Mouse (Mus musculus) 3T3-L1 (cell line): Measurements from ENCODE around the gene Tmem109.

Experiments used
- DNase-seq: peaks from one replicate; pipeline ENCODE4 v3.0.0-alpha.2; 2015; ENCODE audit warnings: low read depth, low spot score

The Tmem109 gene

DNA sequence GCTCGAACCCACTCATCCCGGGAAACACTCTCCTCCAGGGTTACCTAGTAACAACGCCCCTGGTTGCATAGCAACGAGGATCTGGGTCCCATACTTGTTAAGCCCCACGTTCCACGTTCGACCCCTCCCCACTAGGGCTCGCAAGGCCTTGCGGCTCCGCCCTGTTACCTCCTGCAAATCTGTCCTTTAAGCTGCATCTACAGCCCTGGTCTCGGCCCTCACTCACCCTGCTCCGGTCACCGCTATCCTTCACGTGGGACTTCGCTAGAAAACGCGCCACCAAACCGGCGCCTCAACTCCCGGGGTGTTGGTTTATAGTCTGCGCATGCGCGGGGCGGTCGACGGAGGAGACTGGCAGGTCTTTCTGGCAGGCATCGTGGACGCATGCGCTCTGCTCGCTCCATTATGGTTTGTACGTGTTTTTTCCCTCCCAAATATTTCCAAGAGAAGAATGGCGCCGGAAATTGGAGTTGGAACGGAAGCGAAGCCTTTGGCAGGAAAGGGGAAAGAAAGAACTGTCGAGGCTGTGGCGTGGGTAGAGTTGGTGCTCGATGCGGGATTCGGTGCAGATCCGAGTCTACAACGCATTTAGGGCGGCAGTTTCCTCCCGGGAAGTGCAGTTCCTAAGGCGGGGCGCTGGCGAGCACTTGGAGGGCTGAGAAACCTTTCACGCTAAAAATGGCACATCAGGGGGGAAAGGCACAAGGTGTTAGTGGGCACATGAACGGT lies at the start of gene Tmem109:
TSS of gene Tmem109 (minus strand) at position 576 of the 729 bp plus-strand sequence.
- peak; percentile 99 for DNase-seq

DNA sequence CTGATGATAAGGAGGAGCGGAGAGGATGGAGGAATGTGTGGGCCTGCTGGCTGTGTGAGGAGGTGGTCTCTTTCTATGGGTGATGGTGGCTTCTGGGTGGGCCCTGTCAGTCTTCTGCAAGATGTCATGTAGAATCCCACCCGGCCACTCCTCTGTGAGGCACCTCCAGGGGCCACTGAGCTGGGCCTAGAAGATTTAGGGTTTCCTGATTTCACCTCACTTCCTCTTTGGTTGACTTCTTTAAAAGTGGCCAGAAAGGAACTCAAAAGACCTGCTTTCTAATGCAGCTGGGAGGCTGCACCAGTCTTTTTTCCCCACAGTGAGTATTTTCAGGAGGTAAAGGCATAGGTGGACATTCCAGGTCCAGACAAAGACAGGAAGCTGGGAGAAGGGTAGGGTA lies 48.8 kb upstream of the Tmem109 start:
- no peak for DNase-seq

DNA sequence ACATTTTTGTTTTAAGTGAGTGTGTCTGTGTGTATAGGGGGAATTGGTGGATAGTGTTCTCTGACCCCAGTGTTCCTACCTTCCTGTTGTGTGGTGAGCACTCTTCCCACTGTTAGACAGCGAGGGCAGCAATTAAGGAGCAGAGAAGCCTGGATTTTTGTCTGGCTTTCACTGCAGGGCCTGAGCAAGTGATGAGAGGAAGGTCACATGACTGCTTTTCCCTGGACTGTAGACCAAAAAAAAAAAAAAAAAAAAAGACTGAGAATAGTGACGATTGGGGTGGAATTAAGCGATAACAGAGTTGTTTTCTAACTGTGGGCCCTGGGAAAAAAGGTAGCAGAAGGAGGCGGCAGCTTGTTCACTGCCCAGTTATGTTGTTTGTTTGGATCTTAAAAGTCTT lies 44.9 kb upstream of the Tmem109 start:
- no peak for DNase-seq

DNA sequence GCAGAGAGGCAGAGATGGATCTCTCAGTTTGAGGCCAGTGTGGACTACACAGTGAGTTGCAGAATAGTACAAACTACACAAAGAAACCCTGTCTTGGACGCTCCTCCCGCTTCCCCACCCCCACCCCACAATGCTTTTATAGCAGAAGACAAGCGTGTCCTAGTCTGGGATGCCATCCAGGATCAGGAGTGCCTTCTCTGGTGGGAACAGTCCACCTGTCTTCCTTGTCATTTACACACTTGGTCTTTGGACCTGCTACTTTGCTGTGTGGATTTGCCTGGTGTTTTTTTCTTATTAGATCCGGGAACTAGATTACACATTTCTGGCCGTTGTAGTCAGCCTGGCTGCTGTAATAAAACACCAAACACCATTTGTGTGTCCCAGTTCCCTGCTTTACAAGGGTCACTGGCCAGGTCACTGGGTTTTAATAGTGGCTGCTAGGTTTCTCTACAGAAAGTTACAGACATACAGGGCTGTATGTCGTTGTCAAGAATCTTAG lies 44.4 kb upstream of the Tmem109 start:
- DNase-seq = no peak

DNA sequence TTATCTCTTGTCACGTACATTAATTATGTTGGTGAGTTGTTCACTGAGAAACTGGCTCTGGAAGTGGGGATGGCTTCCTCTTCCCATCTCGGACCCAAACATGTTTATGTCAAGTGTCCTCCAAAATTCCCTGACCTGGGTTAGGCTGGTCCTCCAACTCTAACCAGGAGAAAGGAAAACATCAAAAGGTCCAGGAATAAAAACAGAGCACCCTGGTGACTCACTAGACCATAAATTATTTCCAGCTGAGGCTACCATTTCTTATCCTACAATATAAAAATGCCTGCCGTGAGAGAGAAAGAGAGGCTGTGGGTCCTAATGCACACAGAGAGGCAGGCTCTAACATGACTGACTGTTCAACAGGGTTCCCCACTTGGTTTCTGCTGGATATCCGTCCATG lies 42.4 kb upstream of the Tmem109 start:
- peak; percentile 71 for DNase-seq

DNA sequence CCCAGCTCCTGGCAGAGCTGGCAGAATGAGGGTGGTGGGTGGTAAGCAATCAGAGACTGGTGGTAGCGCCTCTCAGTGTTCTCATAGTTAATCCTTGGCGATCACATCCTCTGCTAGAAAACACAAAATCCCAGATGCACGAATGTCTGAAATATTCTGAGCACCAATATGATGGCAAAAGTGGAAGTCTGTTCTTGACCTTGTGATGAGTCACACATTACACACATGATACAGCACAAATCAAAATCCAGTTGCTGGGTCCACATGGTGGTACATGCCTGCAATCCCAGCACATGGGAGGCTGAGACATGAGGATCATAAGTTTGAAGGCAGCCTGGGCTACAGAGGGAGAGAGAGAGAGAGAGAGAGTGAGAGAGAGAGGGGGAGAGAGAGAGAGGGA lies 39.3 kb upstream of the Tmem109 start:
- peak; percentile 52 for DNase-seq

DNA sequence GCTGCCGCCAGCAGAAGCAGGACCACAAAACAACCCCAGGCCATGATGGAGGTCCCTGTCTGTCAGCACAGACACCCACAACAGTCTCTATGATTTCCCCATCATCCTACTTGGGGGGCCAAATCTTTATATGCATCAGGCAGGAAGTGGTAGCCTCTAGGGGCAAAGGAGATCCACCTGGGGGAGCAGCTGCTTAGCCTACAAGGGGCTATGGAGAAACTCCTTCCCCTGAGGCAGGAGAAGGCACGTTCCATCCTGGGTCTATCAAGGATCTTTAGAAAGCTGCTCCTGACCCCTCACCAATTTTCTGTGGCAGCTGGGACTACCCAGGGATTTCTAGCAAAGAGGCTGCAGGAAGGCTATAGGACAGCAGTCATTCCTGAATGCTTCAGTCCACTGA lies 38.7 kb upstream of the Tmem109 start, which contains the start of gene Zp1:
TSS of gene Zp1 (minus strand) at position 101 of the 400 bp plus-strand sequence.
- no peak for DNase-seq

DNA sequence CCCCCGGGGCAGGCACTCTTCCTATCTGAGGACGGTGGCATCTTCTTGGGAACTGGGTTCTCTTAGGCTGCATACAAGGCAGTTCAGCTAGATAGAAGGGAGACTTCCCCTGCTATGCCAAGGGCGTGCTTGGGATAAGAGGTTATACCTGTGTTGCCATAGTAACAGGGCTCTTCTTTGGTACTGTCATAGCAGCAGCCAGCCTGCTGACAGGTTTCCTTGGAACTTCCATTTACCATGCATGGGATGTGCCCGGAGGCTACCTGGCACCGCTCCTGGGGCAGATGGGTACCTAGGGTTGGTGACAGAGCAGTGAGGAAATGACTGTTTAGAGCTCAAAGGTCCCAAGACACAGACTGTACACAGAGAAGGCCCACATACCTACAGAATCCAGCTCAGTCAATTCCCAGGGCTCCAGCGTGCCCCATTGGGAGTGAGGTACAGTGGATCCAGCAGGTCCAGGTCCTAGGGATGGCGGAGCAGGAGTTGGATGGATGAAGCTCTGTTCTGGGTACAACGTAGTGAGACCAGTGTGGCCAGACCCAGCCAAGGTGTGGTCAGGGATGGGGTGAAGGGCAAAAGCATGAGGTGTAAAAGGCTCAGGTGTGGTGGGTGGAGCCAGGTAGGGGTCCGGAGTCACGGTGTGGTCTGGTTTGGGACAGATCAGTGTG lies 36.7 kb upstream of the Tmem109 start:
- no peak for DNase-seq

DNA sequence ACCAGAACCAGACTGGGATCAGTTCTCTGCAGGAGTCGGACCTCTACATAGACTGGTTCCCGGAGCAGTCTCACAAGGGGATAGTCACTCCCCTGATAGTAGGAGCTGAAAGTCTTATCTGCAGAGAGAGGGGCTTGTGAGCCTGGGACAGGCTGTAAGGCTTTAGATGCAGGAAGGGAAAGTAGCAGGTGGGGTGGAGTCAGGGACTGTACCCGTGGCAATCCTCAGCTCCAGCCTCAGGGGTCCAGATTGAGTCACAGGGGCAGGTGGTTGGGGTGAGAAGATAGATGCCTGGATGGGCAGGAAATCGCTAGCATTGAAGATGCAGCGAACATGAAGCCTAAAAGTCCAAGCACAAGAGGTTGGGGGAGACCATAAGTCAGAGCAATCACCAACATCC lies 34.7 kb upstream of the Tmem109 start:
- DNase-seq = no peak

DNA sequence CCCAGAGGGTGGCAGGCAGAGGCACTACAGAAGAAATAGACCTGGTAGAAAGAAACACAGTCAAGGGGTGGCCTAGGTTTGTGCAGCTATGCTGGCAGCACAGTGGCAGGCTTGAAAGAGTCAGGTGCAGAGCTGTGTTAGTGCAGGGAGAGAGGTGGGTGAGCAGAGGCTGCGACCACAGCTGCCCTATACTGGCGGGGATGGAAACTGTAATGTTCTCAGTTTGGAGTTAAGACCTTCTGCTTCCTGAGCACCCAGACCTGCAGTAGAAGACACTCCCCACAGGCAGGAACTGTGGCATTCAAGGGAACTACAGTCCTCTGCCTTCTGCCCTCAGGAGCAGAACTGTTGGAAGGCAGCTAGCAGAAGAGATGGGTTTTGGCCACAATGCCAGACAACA lies 33.1 kb upstream of the Tmem109 start:
- no peak for DNase-seq

DNA sequence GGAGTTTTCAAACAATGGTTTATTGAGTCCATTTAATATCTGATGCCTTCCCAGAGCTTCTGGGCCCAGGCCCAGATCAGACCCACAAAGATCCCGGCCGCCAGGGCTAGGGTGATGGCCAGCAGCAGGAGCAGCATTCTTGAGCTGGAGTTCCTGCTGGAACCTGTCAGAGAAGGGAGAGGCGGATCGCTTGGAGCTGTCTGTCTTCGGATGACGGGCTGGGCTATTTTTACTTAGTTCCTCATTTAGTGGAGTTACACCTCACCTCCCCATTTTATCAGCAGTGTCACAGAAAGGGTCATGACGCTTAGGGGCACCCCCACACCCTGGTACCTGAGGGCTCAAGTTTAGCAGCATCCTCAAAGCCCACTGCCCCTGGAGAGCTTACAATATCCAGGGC lies 32.5 kb upstream of the Tmem109 start:
- DNase-seq = no peak

DNA sequence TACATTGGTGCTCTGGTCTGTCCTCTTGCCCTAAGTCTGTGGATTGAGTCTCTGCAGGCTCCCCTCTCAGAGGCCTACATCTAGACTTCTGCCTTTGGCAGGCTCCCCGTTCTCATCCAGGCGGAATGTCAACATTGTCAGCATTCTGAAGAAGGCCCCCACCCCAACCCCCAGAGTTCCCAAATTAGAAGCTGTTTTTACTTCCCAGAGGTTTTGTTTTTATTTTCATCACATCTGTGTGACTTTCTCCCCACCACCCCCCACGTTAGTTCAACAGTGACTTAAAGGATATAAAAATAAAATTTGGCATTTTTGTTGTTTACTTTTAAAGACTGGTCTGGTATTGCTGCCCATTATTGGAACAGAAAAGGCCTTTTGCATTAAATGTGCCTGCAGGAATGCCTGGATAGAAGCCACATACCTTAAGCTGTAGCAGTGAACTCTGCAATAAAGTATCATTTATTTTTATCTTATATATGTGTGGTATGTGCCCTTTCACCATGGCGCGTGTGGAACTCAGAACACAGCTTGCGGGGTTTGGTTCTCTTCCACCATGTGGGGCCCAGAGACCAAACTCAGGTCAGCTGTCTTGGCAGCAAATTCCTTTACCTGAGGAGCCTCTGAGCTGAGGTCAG lies 27.4 kb upstream of the Tmem109 start:
- no peak for DNase-seq

DNA sequence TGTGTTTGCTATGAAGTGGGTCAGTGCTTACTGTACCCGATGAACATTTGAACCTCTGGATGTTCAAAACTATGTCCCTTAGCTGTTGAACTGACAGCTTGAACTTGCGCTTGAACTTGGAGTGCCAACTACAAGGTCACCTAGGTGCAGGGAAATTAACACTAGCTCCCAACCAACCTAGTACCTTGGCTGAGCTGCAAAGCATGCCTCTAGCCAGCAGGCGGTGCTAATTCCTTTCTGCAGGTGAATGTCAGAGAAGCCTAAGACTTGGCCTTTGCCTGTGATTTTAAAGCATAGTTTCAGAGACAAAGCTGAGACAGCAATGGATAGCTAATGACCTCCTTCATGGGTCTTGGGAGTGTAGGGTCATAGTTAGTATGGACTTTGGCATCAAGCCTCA lies 26.1 kb upstream of the Tmem109 start:
- DNase-seq = peak; percentile 79

DNA sequence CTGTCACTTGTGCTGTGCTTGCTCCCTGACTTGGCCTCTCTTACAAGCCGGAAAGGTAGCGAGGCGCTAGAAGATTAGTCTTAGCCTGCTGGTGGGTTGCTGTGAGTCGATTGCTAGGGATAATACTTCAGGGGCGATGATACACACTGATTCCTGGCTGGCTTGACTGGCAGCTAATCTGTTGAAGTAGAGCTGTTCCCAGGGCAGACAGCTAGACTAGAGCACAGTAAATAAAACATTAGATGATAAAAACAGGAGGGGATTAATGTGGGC lies 23.9 kb upstream of the Tmem109 start:
- no peak for DNase-seq

DNA sequence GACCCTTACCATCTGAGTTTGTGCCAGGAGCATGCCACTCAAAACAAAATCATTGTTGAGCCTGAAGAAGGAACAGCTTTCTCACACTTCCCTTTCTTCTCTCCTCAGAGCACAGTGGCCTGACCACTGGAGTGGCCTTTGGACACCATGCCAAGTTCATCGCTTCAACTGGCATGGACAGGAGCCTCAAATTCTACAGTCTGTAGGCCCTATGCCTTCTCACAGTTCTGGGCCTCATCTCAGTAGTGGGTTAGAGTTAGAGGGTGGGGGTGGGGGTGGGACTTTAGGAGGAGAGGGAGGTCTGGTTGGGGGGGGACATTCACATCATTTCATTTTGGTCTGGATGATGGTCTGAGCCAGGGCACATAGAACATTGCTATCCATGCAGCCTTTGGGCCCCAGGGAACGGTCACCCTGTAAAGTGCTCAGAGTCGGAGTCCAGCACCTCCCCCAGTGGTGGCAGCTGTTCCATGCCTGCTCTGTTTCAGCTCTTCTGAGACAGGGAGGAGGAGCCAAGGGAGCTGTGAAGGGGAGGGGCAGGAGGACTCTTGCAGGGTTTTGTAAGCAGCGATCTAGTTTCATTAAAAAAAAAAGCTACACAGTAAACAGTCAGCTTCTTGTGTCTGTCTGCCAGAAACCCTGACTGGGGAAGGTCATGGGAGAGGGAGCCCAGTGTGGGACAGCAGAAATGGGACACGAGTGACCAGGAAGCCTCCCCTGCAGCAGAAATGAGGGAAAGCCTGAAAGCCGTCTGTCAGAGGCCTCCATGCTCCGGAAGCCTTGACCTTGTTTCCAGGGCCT lies 23.3 kb upstream of the Tmem109 start:
- DNase-seq = no peak

DNA sequence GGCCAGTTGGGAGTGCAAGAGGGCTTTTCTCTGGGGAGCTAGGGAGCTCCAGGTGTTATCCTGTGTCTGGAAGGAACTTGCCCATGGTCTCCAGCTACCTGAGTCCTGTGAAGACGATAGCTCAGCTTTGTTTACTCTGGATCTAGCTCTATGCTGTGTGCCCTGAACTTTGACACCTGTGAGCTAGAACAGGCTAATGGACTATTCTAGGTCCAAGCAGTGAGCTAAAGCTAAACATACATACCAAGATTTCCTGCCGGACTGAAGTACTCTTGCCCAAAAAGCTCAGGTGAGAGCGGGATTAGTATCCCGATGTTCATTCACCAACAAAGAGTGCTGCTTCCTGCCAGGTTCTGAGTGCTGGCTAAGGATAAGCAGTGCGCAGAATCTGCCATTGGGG lies 22.7 kb upstream of the Tmem109 start:
- DNase-seq = no peak

DNA sequence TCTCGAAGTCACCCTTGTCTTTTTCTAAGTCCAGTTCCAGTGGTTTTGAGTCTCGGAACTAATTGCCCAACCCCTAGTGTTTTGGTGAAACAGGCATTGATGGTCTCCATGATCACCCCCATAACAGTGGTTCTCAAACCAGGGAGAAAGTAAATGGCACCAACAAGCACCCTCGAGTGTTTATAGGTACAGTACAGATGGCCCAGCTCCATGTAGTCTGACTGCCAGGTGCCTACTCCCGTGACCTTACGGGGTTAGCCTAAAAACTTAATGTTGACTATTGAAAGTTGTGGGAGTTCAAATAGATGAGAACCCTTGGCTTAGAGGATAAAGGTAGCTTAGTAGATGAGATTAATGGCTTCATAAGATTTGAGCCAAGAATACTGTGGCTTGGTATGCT lies 19.2 kb upstream of the Tmem109 start:
- no peak for DNase-seq

DNA sequence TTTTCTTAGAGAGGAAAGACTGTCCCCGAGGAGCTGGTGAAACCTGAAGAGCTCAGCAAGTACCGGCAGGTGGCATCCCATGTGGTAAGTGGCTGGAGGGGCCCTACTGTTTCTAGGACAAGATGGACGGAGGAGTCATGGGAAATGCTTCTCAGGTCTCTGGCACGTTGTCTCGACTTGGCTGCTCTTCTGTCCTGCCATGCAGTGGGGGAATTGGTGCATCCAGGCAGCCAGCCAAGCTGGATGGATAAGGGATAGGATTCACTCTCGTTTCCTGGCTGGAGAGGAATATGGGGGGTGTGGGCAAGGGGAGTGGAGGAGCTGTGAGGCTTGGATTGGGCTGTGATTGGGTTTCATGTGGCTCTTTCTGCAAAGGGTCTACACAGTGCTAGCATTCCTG lies 18.5 kb upstream of the Tmem109 start:
- DNase-seq = no peak

DNA sequence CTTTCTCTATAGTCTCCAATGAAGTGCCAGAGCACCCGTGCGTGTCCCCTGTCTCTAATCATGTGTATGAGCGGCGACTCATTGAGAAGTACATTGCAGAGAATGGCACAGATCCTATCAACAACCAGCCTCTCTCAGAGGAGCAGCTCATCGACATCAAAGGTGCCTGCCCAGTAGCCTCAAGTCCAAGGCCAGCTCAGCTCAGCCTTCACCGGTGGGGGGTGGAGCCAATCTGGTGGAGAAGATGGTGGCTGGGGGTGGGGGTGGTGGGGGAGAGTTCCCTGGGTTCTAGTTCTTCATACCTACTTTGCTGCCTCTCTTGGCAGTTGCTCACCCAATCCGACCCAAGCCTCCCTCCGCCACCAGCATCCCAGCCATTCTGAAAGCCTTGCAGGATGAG lies 15.7 kb upstream of the Tmem109 start:
- DNase-seq = no peak

DNA sequence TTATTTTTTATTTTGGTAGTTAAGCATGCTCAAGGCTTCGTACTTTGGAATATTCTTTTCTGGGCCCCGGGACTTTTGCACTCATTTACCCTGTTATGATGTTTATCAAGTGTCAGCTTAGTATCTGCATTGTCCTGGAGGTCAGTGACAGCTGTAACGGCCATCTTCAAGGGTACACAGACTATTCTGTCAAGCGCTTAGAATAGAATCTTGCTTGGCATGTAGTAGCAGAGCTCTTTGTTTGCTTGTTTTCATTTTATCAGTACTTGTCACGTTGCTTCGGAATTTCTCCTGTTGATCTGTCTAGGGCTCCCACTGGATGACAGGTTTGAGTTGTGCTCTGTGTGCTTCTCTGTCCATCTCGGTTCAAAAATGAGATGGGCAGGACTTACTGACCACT lies 15.0 kb upstream of the Tmem109 start:
- no peak for DNase-seq

DNA sequence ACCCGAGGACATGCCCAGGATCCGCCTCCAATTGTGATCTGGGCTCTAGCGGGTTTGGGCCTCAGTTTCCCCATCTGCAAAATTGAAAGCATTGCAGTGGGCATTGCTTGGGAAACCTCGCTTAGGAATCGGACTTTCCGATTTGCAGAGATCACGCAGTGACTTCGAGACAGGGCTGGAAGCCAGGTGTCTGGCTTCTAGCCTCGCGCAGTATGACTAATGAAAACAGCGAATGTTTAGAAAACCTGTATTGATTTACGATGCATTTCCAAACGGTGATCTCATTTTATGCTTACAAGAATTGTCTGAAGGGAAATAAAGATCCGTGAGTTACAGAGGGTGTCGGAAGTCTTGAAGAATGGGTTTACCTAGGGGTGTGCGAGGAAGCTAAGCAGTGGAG lies 13.9 kb upstream of the Tmem109 start:
- peak; percentile 65 for DNase-seq

DNA sequence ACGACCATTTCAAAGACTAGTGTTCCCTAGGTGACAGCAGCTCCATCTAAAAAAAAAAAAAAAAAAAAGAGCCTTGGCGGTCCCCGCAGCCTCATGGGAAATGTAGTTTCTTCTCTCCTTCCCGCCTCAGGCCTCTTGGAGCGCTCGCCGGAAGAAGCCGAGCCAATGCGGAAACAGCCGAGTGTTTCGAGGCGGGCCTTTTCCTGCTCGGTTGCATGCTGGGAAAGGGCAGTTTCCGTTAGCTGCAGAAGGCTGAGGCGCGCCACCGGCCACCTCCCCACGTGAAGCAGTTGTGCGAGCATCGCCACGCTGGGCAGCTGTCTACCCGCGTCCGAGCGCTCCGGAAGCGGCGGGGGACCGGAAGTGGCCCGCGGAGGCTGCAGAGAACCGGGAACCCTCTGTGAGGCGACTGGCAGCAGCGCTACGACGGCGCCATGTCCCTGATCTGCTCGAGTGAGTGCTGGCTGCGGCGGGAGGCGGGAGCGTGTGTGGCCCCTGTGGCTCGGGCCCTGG lies 13.3 kb upstream of the Tmem109 start, which contains the start of gene Prpf19:
TSS of gene Prpf19 (plus strand) at position 216 of the 513 bp plus-strand sequence.
- DNase-seq = peak; percentile 99
